Mouse (Mus musculus) MN1 (cell line): ENCODE results near the gene 6430550D23Rik.

Source experiments
- DNase-seq: peaks from one replicate; pipeline ENCODE4 v3.0.0-alpha.2; 2016; ENCODE audit warnings: low spot score

6430550D23Rik gene

DNA sequence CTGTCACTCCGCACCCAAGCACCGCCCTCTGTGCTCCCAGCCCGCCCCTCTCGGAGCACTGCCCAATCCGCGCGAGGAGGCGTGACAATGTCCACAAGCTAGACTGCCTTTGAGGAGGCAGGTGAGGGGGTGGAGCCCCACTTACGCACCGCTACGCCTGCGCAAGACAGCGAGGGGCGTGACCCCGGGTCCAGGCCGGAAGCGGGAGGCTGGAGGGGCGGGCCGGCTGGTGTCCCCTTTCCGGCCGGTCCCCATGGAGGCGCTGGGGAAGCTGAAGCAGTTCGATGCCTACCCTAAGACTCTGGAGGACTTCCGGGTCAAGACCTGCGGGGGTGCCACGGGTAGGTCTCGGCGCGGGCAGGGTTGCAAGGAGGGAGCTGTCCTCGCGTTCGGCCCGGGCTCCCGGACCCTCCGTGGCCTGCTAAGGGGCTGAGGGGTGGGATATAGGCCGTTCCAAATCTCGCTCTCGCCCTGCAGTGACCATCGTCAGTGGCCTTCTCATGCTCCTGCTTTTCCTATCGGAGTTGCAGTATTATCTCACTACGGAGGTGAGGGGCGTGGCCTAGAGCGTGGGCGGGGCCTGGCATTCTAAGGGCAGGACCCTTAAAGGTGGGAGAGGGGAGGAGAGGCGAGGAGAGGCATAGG is at the start of gene 6430550D23Rik, which contains the start of gene Ergic3:
6430550D23Rik (minus strand) TSS at position 90 of the 645 bp plus-strand sequence.
Ergic3 (plus strand) TSS at position 158 of the 645 bp plus-strand sequence.
- peak; percentile 96 for DNase-seq

DNA sequence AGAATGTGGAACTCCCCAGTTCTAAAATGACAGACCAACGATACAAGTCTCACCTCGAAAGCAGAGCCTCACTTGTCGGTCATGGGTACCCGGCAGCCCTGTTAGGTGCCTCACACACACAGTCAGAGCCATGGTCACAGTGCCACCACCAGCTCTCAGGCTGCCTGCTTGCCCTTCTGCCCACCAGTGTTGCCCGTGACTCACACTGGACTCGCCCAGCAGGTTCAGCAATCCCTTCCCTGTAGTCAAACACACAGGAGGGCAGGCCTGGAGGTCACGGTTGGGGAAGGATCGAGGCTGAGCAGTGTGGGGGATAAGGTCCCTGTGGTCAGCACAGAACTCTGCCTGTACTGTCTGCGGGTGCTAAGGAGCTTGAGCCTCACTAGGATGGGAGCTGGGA is 45.0 kb upstream of the 6430550D23Rik start, which contains the start of gene Fer1l4:
Fer1l4 (minus strand) TSS at position 132 of the 400 bp plus-strand sequence.
- no peak for DNase-seq

GRCm38 (mm10) chr2:156047929-156048328 is 40.2 kb upstream of the 6430550D23Rik start:
- DNase-seq, result no peak

DNA sequence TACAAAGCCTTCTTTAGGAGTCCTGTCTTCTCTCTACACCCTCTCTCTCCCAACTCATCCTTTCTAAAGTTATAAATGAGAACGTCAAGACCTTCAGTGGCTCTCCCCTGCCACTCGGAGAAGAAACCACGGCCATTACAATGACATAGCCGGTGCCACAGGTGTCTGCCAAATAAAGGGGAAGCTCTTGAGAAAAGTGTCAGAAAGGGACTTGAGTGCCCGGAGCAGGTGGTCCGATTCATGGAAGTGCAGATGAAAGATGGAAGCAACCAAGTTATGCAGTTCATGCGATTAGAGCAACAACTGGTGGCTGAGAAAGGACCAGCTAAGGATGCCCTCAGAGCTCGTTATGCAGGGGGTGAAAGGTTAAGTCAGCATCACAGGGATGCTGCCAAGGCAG is 35.1 kb upstream of the 6430550D23Rik start:
- DNase-seq, result no peak

DNA sequence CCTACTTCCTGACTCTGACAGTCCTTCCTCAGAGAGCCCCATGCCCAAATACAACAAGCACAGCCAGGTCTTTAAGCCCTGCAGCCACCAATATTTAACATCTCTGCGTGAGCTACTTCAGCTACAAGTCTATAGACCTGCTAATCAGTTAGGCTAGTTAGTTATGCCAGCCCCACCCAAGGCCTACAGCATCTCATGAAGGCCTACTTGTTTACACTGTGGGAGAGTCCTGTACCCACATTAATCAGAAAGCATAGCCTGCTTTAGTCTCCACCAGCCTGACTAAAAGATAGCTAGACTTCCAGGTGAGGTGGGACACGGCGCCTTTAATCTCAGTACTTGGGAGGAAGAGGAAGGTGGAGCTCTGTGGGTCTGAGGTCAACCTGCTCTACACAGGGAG is 31.6 kb upstream of the 6430550D23Rik start:
- DNase-seq, result no peak

- DNase-seq, result no peak
These were observed 17.7 kb upstream of the 6430550D23Rik start for GRCm38 (mm10) chr2:156025482-156025881.

- no peak for DNase-seq
These were observed 14.0 kb upstream of the 6430550D23Rik start for GRCm38 (mm10) chr2:156021765-156022164.

DNA sequence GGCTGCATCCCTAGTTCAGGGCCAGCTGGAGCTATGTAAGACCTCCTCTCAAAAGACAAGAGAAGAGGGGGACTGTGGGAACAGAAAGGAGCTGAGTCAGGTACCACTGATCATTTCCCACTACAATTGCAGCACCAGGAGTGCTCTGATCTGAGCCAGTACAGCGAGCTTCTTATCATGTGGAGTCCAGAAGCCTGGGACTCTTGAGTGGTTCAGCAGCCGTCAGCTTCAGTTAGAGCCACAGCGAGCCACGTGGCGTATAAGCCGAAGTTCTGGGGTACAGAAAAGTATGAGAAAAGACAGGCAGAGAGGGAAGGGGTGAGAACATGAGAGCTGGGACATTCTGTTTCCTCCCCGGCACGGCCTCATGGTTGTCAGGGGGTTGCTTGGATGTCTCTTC is 13.4 kb upstream of the 6430550D23Rik start:
- no peak for DNase-seq

GRCm38 (mm10) chr2:156018106-156018505 is 10.3 kb upstream of the 6430550D23Rik start:
- no peak for DNase-seq

GRCm38 (mm10) chr2:156005393-156005792 is 2.4 kb downstream of the 6430550D23Rik start:
- DNase-seq, result no peak

GRCm38 (mm10) chr2:155991863-155992321 is 15.9 kb downstream of the 6430550D23Rik start:
- peak; percentile 83 for DNase-seq

- DNase-seq, result peak; percentile 69
These were observed 16.6 kb downstream of the 6430550D23Rik start for GRCm38 (mm10) chr2:155991151-155991550.

GRCm38 (mm10) chr2:155989085-155989484 is 18.7 kb downstream of the 6430550D23Rik start:
- no peak for DNase-seq

GRCm38 (mm10) chr2:155987131-155987530 is 20.6 kb downstream of the 6430550D23Rik start:
- no peak for DNase-seq

DNA sequence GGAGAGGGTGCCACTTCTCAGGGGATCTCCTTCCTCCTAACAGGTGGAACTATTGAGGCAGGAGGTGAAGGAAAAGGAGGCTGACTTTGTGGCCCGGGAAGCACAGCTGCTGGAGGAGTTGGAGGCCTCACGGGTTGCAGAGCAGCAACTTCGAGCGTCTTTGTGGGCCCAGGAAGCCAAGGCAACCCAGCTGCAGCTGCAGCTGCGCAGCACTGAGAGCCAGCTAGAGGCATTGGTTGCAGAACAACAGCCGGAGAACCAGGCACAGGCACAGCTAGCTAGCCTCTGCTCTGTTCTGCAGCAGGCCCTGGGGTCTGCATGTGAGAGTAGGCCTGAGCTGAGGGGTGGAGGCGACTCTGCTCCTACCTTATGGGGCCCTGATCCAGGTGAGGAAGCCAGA is 22.0 kb downstream of the 6430550D23Rik start:
- DNase-seq, result no peak

DNA sequence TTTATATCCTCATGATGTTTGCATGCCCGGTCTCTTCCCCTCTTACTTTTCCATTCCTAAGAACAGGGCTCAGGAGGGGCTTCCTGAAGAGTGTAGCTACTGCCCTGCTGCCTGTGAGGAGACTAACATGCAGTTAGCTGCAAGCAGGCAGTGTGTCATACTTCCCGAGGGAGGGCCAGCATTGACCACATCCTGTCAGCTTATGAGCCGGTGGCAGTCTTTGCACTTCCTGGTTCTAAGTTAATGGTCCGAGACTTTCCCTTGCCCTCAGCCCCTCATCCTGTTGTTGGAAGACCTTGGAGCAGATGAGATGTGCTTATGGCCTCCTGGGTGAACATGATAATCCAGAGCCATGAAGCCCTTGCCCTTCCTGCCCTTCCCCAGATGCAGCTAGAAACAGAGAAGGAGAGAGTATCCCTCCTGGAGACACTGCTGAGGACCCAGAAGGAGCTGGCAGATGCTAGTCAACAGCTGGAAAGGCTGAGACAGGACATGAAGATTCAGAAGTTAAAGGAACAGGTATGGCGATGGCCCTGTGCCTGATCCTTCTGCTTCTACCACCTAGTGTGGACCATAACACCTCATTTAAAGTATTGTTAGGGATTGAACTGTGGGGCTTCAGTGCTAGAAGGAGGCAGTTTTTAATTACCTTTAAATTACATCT is 28.3 kb downstream of the 6430550D23Rik start:
- DNase-seq, result peak; percentile 33

DNA sequence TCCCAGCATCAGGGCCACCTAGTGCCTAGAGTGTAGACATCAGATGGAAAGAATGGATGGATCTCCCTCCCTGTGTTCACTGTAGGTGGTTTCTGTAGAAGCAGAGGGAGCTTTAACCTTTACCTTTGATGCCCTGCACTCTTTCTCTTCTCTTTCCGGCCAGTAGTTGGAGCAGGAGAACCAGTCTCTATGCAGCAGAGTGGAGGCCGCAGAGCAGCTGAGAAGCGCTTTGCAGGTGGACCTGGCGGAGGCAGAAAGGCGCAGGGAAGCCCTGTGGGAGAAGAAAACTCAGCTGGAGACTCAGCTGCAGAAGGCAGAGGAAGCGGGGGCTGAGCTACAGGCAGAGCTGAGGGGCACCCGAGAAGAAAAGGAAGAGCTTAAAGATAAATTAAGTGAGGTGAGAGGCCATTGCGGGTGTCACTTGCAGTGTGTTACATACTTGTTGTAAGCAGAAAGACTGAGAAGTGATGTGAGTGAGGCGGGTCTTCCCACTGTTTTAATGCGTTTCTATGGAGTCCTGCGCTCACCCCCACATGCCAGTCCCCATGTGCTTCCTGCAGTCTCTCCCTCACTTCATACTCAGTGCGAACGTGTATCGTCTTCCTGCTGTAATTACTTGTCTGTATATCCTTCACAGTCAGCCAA is 33.6 kb downstream of the 6430550D23Rik start:
- no peak for DNase-seq

DNA sequence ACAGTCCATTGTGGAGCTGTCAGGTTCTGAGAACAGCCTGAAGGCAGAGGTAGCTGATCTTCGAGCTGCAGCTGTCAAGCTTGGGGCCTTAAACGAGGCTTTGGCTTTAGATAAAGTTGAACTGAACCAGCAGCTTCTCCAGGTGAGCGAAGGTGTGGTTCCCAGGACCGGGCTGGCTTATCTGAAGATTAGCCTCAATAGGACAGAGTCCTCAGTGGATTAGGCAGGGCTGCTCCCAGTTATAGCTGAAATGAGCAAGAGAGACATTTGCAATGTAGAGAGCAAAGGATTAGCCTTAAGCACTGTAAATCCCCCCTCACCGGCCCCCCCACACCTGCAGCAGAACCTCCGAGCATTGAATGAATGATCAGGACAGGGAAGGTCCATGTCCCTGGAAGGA is 34.4 kb downstream of the 6430550D23Rik start:
- DNase-seq, result no peak

- peak; percentile 71 for DNase-seq
These were observed 44.8 kb downstream of the 6430550D23Rik start for GRCm38 (mm10) chr2:155962991-155963390.

DNA sequence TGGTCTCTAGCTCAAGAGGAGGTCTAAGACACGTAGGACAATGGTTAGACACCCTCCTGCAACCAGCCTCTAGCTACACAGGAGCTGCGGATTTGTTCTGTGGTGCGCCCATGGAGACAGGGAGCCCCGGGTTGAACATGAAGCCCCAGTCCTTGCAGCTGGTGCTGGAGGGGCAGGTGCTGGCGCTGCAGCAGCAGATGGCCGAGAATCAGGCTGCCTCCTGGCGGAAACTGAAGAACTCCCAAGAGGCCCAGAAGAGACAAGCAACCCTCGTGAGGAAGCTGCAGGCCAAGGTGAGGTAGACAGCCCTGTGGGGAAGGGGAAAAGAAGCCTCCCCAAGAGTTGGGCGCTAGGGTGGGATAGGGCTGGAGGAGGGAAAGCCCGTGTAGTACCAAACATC is 45.9 kb downstream of the 6430550D23Rik start:
- no peak for DNase-seq

GRCm38 (mm10) chr2:155959981-155960380 is 47.8 kb downstream of the 6430550D23Rik start:
- DNase-seq, result no peak

GRCm38 (mm10) chr2:155956134-155957059 is 51.4 kb downstream of the 6430550D23Rik start, which contains the start of gene Cep250:
Gene Cep250, plus strand, starts transcription at chr2:155956458.
- peak; percentile 92 for DNase-seq
